Mouse (Mus musculus): Measurements from ENCODE around the gene Zfp39. TPM values are rescaled to one million over a fixed set of nuclear protein-coding genes. Genes with fewer than 3 reads are reported as not detected.

Zfp39 gene
- polyA plus RNA-seq, 1 experiment from 2014 or later = 3.5 TPM

DNA sequence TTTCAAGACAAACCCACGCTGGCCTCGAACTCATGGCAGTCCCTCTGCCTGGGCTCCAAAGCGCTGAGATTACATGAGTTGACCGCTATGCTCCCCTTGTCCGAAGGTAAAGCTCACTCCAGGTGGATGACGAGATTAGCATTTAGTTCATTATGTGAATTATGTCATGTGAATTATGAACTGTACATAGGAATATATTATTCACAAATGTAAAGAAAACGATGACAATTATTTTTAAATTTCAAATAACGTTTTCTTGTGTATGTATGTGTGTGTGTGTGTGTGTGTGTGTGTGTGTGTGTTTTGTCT, 339 bp upstream of the Zfp39 start:
- H3K27ac ChIP-seq (ENCODE audit: low read length) = 0 out of 2 replicates have a peak overlapping the region, but pooled peaks have one; percentile 26
- WGBS = 2% methylated on average over 8 of the region's 8 CpGs

GRCm38 (mm10) chr11:58901080-58901479, 2.9 kb downstream of the Zfp39 start:
- Histone ChIP-seq H3K9ac (ENCODE audit: low read depth, low read length) (no peak overlapping the region), H3K4me1 (ENCODE audit: control insufficient read depth, insufficient read depth, low read length) (no peaks in the 10 kb centered on the region), H3K27ac (ENCODE audit: low read length) (no peak overlapping the region), H3K27me3 (replicated peaks; ENCODE audit: control insufficient read depth, insufficient read depth, low read length) (no peaks in the 10 kb centered on the region), H3K9me3 (ENCODE audit: control insufficient read depth, low read length) (no peaks in the 10 kb centered on the region), H3K4me3 (ENCODE audit: low read length) (no peak overlapping the region), H3K4me2 (ENCODE audit: low read depth, low read length) (no peak overlapping the region), H3K36me3 (ENCODE audit: control insufficient read depth, insufficient read depth, low read length) (peaks cover 9% of the 10 kb centered on the region)
- no peak for ATAC-seq

More for the DNA sequence above, 339 bp upstream of the Zfp39 start:
- H3K9ac ChIP-seq (ENCODE audit: low read depth, low read length) = peak overlapping the region; percentile 85
- peak overlapping the region; percentile 88 for H3K4me2 ChIP-seq (ENCODE audit: low read depth, low read length)
- no peaks in the 10 kb centered on the region for H3K4me1 ChIP-seq (ENCODE audit: control insufficient read depth, insufficient read depth, low read length)
- H3K36me3 ChIP-seq (ENCODE audit: control insufficient read depth, insufficient read depth, low read length) = peaks cover 9% of the 10 kb centered on the region
- no peaks in the 10 kb centered on the region for H3K9me3 ChIP-seq (ENCODE audit: control insufficient read depth, low read length)
- peak; percentile 26 for ATAC-seq
- peak overlapping the region; percentile 78 for H3K4me3 ChIP-seq (ENCODE audit: low read length)
- H3K27me3 ChIP-seq (replicated peaks; ENCODE audit: control insufficient read depth, insufficient read depth, low read length) = no peaks in the 10 kb centered on the region

DNA sequence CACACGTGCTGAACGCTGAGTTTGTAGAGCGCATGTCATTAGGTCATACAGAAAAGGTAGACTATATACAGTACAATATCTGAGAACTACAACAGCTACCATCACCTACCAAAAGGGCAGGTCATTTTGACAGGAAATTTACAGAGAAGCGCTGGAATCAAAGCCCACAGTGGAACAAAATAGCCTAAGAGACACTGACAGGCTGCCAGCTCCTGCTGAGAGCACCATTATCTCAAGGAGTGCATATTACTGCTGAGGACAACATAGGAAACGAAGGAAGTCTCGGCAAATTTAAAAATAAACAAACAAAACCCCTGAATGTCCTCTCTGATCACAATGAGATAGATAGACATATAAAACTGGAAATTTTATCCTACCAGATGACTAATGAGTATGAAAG, 6.5 kb downstream of the Zfp39 start:
- no peak overlapping the region for H3K9ac ChIP-seq (ENCODE audit: low read depth, low read length)
- no peak overlapping the region for H3K27ac ChIP-seq (ENCODE audit: low read length)
- H3K4me3 ChIP-seq (ENCODE audit: low read length) = no peak overlapping the region
- no peaks in the 10 kb centered on the region for H3K27me3 ChIP-seq (replicated peaks; ENCODE audit: control insufficient read depth, insufficient read depth, low read length)
- H3K36me3 ChIP-seq (ENCODE audit: control insufficient read depth, insufficient read depth, low read length) = peaks cover 13% of the 10 kb centered on the region
- H3K9me3 ChIP-seq (ENCODE audit: control insufficient read depth, low read length) = no peaks in the 10 kb centered on the region
- ATAC-seq = no peak
- H3K4me1 ChIP-seq (ENCODE audit: control insufficient read depth, insufficient read depth, low read length) = no peaks in the 10 kb centered on the region
- no peak overlapping the region for H3K4me2 ChIP-seq (ENCODE audit: low read depth, low read length)
- 85% methylated on average over 6 of the region's 6 CpGs for WGBS

DNA sequence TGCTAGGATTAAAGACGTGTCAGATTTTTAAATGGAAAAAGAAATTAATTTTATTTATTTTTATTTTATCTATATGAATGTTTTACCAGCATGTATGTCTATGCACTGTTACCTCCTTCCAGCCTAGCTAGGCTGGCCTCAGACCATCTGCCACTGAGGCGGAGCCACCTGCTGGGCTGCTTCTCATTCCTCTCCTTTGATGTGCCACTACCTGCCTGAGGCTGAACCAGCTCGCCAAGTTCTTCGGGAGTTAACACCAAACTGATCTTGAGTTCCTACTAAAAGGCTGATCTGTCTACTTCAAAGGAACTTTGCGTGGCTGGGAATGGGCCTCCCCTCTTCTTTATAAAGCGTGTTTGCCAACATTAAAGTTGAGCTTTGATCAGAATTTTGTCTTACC, 9.6 kb downstream of the Zfp39 start:
- ATAC-seq = no peak
- 73% methylated on average over 6 of the region's 6 CpGs for WGBS
- Histone ChIP-seq H3K4me2 (ENCODE audit: low read depth, low read length) (no peak overlapping the region), H3K9me3 (ENCODE audit: control insufficient read depth, low read length) (no peaks in the 10 kb centered on the region), H3K4me3 (ENCODE audit: low read length) (no peak overlapping the region), H3K27ac (ENCODE audit: low read length) (no peak overlapping the region), H3K27me3 (replicated peaks; ENCODE audit: control insufficient read depth, insufficient read depth, low read length) (no peaks in the 10 kb centered on the region), H3K9ac (ENCODE audit: low read depth, low read length) (no peak overlapping the region), H3K4me1 (ENCODE audit: control insufficient read depth, insufficient read depth, low read length) (no peaks in the 10 kb centered on the region), H3K36me3 (ENCODE audit: control insufficient read depth, insufficient read depth, low read length) (peaks cover 19% of the 10 kb centered on the region)

DNA sequence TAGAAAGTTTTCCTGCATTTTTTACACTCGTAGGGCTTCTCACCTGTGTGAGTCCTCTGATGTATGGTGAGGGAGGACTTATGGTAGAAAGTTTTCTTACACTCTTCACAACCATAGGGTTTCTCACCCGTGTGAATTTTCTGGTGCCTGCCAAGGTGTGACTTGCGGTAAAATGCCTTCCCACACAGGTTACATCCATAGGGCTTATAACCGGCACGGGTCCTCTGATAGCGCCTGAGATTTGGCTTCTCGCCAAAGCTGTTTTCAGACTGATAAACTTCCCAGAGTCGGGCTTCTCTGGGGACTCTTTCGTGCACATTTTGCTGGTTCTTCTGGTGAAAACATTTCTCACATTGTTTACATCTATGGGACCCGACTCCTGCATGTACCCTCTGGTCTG, 13.5 kb downstream of the Zfp39 start:
- Histone ChIP-seq H3K9ac (ENCODE audit: low read depth, low read length) (no peak overlapping the region), H3K4me2 (ENCODE audit: low read depth, low read length) (no peak overlapping the region), H3K36me3 (ENCODE audit: control insufficient read depth, insufficient read depth, low read length) (peaks cover 18% of the 10 kb centered on the region), H3K4me1 (ENCODE audit: control insufficient read depth, insufficient read depth, low read length) (no peaks in the 10 kb centered on the region), H3K9me3 (ENCODE audit: control insufficient read depth, low read length) (no peaks in the 10 kb centered on the region), H3K27ac (ENCODE audit: low read length) (no peak overlapping the region), H3K27me3 (replicated peaks; ENCODE audit: control insufficient read depth, insufficient read depth, low read length) (no peaks in the 10 kb centered on the region), H3K4me3 (ENCODE audit: low read length) (no peak overlapping the region)
- no peak for ATAC-seq
- WGBS = 85% methylated on average over 10 of the region's 10 CpGs

DNA sequence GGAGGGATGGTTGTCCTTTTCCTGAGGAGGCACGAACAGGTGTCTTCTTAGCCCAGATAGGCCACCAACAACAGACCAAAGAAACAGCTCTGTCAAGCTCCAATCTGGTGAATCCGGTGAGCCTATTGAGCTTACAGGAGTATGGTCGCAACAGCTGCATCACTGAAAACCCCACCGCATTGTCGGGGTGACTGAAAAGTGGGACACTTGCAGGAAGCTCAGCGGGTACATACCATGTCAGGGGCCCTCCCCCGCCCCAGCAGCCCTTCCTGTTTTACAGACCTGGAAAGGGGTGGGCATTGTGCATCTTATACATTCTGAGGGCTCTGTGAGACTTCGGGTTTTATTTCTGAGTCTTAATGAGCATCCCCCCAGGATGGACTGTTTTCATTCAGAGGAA, 20.3 kb downstream of the Zfp39 start:
- peaks cover 11% of the 10 kb centered on the region for H3K36me3 ChIP-seq (ENCODE audit: control insufficient read depth, insufficient read depth, low read length)
- ATAC-seq = no peak

DNA sequence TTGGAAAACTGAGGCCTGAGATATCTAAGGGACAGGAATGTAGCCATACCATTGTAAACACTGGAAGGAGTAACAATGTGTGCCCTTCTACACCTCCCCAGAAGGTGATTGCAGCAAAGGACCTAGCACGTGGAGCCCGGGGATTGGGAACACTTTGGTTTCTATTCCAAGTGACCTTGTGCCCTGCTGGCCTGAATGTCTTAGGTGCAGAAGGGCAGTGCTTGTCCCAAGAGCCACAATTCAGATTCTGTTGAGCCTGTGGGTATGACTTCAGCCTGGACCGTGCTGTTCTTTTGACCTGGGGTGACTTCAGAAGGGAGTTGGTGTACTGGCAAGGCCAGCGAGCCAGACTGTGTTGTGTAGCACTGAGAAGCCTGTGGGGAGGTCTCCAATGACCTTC, 33.1 kb downstream of the Zfp39 start:
- ATAC-seq = no peak

More for the DNA sequence above, 20.3 kb downstream of the Zfp39 start:
- Histone ChIP-seq H3K9me3 (ENCODE audit: control insufficient read depth, low read length) (no peaks in the 10 kb centered on the region), H3K27ac (ENCODE audit: low read length) (no peak overlapping the region), H3K4me3 (ENCODE audit: low read length) (no peak overlapping the region), H3K9ac (ENCODE audit: low read depth, low read length) (no peak overlapping the region), H3K4me1 (ENCODE audit: control insufficient read depth, insufficient read depth, low read length) (no peaks in the 10 kb centered on the region), H3K27me3 (replicated peaks; ENCODE audit: control insufficient read depth, insufficient read depth, low read length) (no peaks in the 10 kb centered on the region), H3K4me2 (ENCODE audit: low read depth, low read length) (no peak overlapping the region)
- 84% methylated on average over 8 of the region's 8 CpGs for WGBS

GRCm38 (mm10) chr11:58867954-58868330, 36.1 kb downstream of the Zfp39 start:
- Histone ChIP-seq H3K27ac (ENCODE audit: low read length) (0 out of 2 replicates have a peak overlapping the region, but pooled peaks have one; percentile 21), H3K4me1 (ENCODE audit: control insufficient read depth, insufficient read depth, low read length) (0 out of 2 replicates have a peak, but pooled peaks cover 8% of the 10 kb centered on the region), H3K36me3 (ENCODE audit: control insufficient read depth, insufficient read depth, low read length) (no peaks in the 10 kb centered on the region), H3K4me3 (ENCODE audit: low read length) (peak overlapping the region; percentile 69), H3K4me2 (ENCODE audit: low read depth, low read length) (peak overlapping the region; percentile 53), H3K27me3 (replicated peaks; ENCODE audit: control insufficient read depth, insufficient read depth, low read length) (no peaks in the 10 kb centered on the region), H3K9me3 (ENCODE audit: control insufficient read depth, low read length) (no peaks in the 10 kb centered on the region), H3K9ac (ENCODE audit: low read depth, low read length) (peak overlapping the region; percentile 83)
- ATAC-seq = 0 out of 2 replicates have a peak, but pooled peaks have one; percentile 12
- WGBS = 73% methylated on average over 6 of the region's 6 CpGs

More for the DNA sequence above, 33.1 kb downstream of the Zfp39 start:
- Histone ChIP-seq H3K4me1 (ENCODE audit: control insufficient read depth, insufficient read depth, low read length) (0 out of 2 replicates have a peak, but pooled peaks cover 8% of the 10 kb centered on the region), H3K4me3 (ENCODE audit: low read length) (no peak overlapping the region), H3K27ac (ENCODE audit: low read length) (no peak overlapping the region), H3K4me2 (ENCODE audit: low read depth, low read length) (no peak overlapping the region), H3K27me3 (replicated peaks; ENCODE audit: control insufficient read depth, insufficient read depth, low read length) (no peaks in the 10 kb centered on the region), H3K9me3 (ENCODE audit: control insufficient read depth, low read length) (no peaks in the 10 kb centered on the region), H3K36me3 (ENCODE audit: control insufficient read depth, insufficient read depth, low read length) (0 out of 2 replicates have a peak, but pooled peaks cover 2% of the 10 kb centered on the region), H3K9ac (ENCODE audit: low read depth, low read length) (no peak overlapping the region)
- WGBS = 81% methylated on average over 4 of the region's 4 CpGs

DNA sequence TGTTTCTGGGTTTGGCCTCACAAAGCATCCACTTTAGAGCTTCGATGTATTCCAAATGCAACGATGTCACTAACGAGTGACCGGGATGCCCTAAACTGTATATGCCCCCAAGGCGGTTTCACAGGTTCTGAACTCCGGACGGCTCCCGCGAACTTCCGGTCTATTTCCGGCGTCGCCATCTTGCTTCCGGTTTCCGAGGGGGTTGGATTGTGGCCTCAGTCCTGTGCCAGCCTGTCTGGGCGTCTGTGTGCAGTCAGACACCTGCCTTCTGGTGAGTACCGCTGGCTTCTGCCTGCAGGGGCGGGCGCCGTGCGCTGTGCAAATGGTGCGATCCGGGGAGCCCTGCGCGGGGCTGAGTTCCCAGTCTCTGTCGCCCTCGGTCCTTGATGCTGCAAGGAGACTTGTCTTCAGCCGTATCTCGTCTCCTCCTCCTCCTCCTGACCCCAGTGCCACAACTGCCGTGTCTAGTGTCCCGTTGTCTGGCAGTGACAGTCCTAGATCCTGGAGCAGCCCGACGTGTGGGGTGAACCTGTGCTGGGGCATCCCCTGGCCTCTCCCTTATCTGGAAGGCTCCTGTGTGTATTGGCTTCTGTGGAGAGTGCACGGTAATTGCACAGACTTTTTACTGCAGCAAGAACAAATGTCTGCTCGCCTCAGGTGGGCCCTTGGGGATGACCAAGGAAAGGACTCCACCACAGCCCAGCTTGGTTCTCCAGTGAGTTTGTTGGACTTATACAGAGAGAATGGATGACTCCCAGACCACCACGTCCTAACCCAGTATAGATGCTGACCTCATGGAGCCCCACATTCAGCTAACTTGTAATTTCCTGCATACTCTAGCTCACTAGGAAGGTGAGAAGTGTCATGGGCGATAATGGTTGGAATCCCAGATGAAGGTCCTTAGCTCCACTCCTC, 36.7 kb downstream of the Zfp39 start, which contains the start of gene 2810021J22Rik:
Gene 2810021J22Rik (plus strand): TSS at position 178 of the 915 bp plus-strand sequence.
- peak; percentile 94 for ATAC-seq
- 3% methylated on average over 37 of the region's 37 CpGs for WGBS
- H3K4me3 ChIP-seq (ENCODE audit: low read length) = peak within 1 kb of the TSS; percentile 69
- peak within 1 kb of the TSS; percentile 83 for H3K9ac ChIP-seq (ENCODE audit: low read depth, low read length)
- no peaks in the 10 kb centered on the region for H3K9me3 ChIP-seq (ENCODE audit: control insufficient read depth, low read length)
- no peaks in the 10 kb centered on the region for H3K27me3 ChIP-seq (replicated peaks; ENCODE audit: control insufficient read depth, insufficient read depth, low read length)
- H3K4me2 ChIP-seq (ENCODE audit: low read depth, low read length) = peak within 1 kb of the TSS; percentile 53
- peak within 1 kb of the TSS; percentile 79 for H3K27ac ChIP-seq (ENCODE audit: low read length)
- no peaks in the 10 kb centered on the region for H3K36me3 ChIP-seq (ENCODE audit: control insufficient read depth, insufficient read depth, low read length)
- H3K4me1 ChIP-seq (ENCODE audit: control insufficient read depth, insufficient read depth, low read length) = 0 out of 2 replicates have a peak, but pooled peaks cover 8% of the 10 kb centered on the region

All from intestine, embryonic 16.5 days (tissue).